Mouse (Mus musculus): Measurements from ENCODE around the gene Rtn2.

- TF ChIP-seq POLR2A (IDR thresholded peaks at IDR 0.05; ENCODE audit: borderline replicate concordance, extremely low read depth, low read depth, low read length) (no peak), CTCF (IDR thresholded peaks at IDR 0.05; ENCODE audit: insufficient read depth, low read length) (no peak)
Observed at GRCm38 (mm10) chr7:19331910-19332309, 49.5 kb downstream of the Rtn2 start.

Measured in lung, adult 2 months (tissue).